Mouse (Mus musculus) kidney, adult 2 months (tissue): Measurements from ENCODE around the gene Gprasp1. TPM values are rescaled to one million over a fixed set of nuclear protein-coding genes. Genes with fewer than 3 reads are reported as not detected.
A peak's percentile ranks its signal among the peaks of the same experiment; 100 is the strongest.
"Not testable (repeated sequence)": the region's sequence is repeated elsewhere in the genome, so short reads cannot be mapped to it uniquely, and the experiment has no call there.

Source experiments
- DNase-seq: peaks from one replicate; pipeline ENCODE4 v3.0.0; 2021
- H3K27ac ChIP-seq: fragments of 200-500 bp; 2 replicates; pipeline ENCODE4 v1.5.1; 2012; ENCODE audit warnings: low read depth, low read length, control low read depth, inconsistent platforms; ENCODE audit not compliant: insufficient read depth
- H3K27me3 ChIP-seq: fragments of 200-500 bp; replicated peaks from 2 replicates; pipeline ENCODE4 v1.6.1; 2012; ENCODE audit warnings: mild to moderate bottlenecking, moderate library complexity, low read length, inconsistent platforms; ENCODE audit not compliant: control insufficient read depth, insufficient read depth
- H3K36me3 ChIP-seq: fragments of 200-500 bp; 2 replicates; pipeline ENCODE4 v1.6.1; 2012; ENCODE audit warnings: mild to moderate bottlenecking, moderate library complexity, low read length, inconsistent platforms; ENCODE audit not compliant: control insufficient read depth, insufficient read depth
- H3K4me1 ChIP-seq: fragments of 200-500 bp; 2 replicates; pipeline ENCODE4 v1.6.1; 2011; ENCODE audit warnings: low read length; ENCODE audit not compliant: control insufficient read depth, insufficient read depth
- H3K4me3 ChIP-seq: fragments of 200-500 bp; 2 replicates; pipeline ENCODE4 v1.5.1; 2011; ENCODE audit warnings: mild to moderate bottlenecking, low read depth, low read length, control low read depth; ENCODE audit not compliant: insufficient read depth
- CTCF ChIP-seq: fragments of 200-500 bp; conservative IDR thresholded peaks from 2 replicates; pipeline ENCODE4 v1.5.1; 2011; ENCODE audit warnings: low read depth, mild to moderate bottlenecking, control low read depth, low read length, moderate library complexity, mixed read lengths; ENCODE audit not compliant: insufficient read depth, insufficient read length
- POLR2A ChIP-seq: fragments of 200-500 bp; IDR thresholded peaks from one replicate; pipeline ENCODE4 v1.6.1; 2011; ENCODE audit warnings: low read depth, low read length, control low read depth
- WGBS: fragments of 180-500 bp; shearing (Covaris S2); methylation state at CpG from one replicate; pipeline ENCODE4 v1.1.7; 2018; 5-methylcytosine and 5-hydroxymethylcytosine counted together
- polyA plus RNA-seq: library from polyadenylated mRNA; depleted of rRNA; stranded (reverse); fragments of >200 nt; gene quantifications from 2 replicates; pipeline ENCODE4 v1.2.3, GENCODE M21; 2012

Gprasp1 gene
- polyA plus RNA-seq, 1 experiment, result 11.5 TPM

- peak overlapping the region; percentile 93 for H3K4me3 ChIP-seq
- peak; percentile 0 for DNase-seq
- H3K27ac ChIP-seq, result no peak overlapping the region
- WGBS, result 0% methylated on average over 7 of the region's 7 CpGs
- no peaks in the 10 kb centered on the region for H3K4me1 ChIP-seq
- H3K27me3 ChIP-seq, result no peaks in the 10 kb centered on the region
- H3K36me3 ChIP-seq, result no peaks in the 10 kb centered on the region
- TF ChIP-seq POLR2A, result no peak
- TF ChIP-seq CTCF, result no peak
These were observed 473 bp downstream of the Gprasp1 start for GRCm38 (mm10) chrX:135743056-135743355.

GRCm38 (mm10) chrX:135745376-135745775, 2.8 kb downstream of the Gprasp1 start:
- not testable (repeated sequence) for H3K4me1 ChIP-seq, H3K27ac ChIP-seq, H3K36me3 ChIP-seq, H3K4me3 ChIP-seq, H3K27me3 ChIP-seq, DNase-seq
- 96% methylated on average over 3 of the region's 3 CpGs for WGBS

DNA sequence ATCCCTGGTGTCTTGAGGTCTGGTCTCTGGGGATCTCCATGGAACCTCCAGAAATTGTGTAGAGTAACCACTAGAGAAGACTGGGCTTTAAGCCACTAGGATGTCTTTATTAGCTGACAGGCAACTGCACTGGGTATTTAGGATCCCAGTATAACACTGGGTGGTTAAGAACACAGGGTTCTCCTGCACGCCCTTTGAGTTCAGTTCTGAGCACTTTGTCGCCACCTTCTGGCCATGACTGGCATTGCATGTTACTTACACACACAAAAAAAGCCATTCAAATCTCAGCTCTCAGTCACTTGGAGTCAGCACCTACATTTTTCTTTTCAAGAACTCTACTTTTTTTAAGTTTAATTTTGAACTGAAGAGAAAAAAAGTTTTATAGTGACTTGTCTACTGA, 10.3 kb downstream of the Gprasp1 start:
- no peaks in the 10 kb centered on the region for H3K27me3 ChIP-seq
- TF ChIP-seq POLR2A, result no peak
- TF ChIP-seq CTCF, result peak; percentile 72
- DNase-seq, result peak; percentile 71
- no peak overlapping the region for H3K4me3 ChIP-seq
- H3K4me1 ChIP-seq, result no peaks in the 10 kb centered on the region
- no peaks in the 10 kb centered on the region for H3K36me3 ChIP-seq
- WGBS, result 0% methylated on average over 2 of the region's 2 CpGs
- no peak overlapping the region for H3K27ac ChIP-seq

- peak; percentile 17 for DNase-seq
- H3K4me1 ChIP-seq, result no peaks in the 10 kb centered on the region
- no peaks in the 10 kb centered on the region for H3K36me3 ChIP-seq
- H3K27ac ChIP-seq, result no peak overlapping the region
- H3K4me3 ChIP-seq, result no peak overlapping the region
- TF ChIP-seq CTCF (peak; percentile 32; the same call in 1 of the 2 replicates), POLR2A (no peak)
- no peaks in the 10 kb centered on the region for H3K27me3 ChIP-seq
These were observed 19.2 kb downstream of the Gprasp1 start for GRCm38 (mm10) chrX:135761707-135762106.

DNA sequence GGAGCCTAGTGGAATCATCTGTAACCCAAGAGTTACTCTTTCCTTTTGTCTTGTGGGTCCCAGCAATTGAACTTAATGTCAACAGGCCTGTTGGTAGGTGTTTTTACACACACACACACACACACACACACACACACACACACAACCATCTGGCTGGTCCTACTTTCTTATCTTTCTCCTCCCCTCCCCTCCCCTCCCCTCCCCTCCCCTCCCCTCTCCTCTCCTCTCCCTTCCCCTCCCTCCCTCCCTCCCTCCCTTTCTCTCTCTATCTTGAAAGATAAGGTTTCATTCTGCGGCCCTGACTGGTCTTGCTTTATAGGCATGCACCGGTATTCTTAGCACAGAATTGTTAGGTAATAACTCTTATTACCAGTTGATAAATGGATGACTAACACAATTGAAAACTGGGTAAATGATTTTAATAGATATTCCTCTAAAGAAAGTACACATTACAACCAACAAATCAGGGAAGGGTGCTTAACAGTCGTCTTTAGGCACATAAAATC, 25.6 kb downstream of the Gprasp1 start:
- WGBS, result 49% methylated on average over 3 of the region's 3 CpGs
- H3K27ac ChIP-seq, result no peak overlapping the region
- H3K4me1 ChIP-seq, result no peaks in the 10 kb centered on the region
- no peak for TF ChIP-seq POLR2A
- no peak for TF ChIP-seq CTCF
- DNase-seq, result no peak
- H3K4me3 ChIP-seq, result no peak overlapping the region
- no peaks in the 10 kb centered on the region for H3K36me3 ChIP-seq
- H3K27me3 ChIP-seq, result no peaks in the 10 kb centered on the region

DNA sequence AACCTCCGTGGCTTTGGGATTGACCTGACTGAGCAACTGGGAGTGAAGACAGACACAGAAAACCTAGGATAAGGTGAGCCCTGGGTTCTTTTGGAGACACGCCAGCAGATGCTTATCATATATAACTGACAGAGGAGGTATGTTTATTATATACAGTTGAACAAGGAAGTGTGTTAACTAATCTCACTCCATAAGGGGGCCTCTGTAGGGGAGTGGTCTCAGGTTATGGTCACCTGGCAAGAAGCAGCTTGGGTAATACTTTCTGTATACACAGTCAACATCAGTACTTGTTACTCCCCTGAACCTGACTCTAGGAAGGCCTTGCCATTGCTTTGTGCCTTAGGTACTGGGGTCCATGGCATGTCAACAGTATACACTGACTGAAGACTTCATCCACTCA, 26.0 kb downstream of the Gprasp1 start:
- 77% methylated on average over 2 of the region's 2 CpGs for WGBS
- Histone ChIP-seq H3K27ac (no peak overlapping the region), H3K4me1 (no peaks in the 10 kb centered on the region), H3K4me3 (no peak overlapping the region), H3K27me3 (no peaks in the 10 kb centered on the region), H3K36me3 (no peaks in the 10 kb centered on the region)
- DNase-seq, result no peak
- TF ChIP-seq POLR2A (no peak), CTCF (no peak)

GRCm38 (mm10) chrX:135791536-135791935, 49.0 kb downstream of the Gprasp1 start:
- no peak for DNase-seq
- Histone ChIP-seq H3K36me3 (no peaks in the 10 kb centered on the region), H3K4me1 (no peaks in the 10 kb centered on the region), H3K4me3 (no peak overlapping the region), H3K27me3 (no peaks in the 10 kb centered on the region), H3K27ac (no peak overlapping the region)
- TF ChIP-seq POLR2A, result no peak
- TF ChIP-seq CTCF, result no peak

DNA sequence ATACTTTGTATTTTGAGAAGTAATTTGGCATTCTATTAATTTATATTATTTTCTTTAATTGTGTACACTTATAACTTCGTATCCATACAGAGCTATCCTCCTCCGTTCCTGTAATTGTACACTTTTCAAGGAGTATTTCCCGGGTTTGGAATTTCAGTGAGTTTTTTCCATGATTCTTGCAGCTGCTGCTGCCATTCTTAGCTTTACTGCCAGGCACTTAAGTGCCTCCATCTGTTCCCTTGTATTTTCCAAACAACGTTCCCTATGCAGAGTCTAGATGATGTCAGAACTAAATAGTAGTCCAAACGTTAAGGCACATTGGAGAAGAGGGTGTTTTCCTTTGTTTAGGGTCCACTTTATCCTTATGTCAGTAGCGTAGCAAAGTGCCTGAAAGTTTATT, 49.8 kb downstream of the Gprasp1 start:
- no peak overlapping the region for H3K27ac ChIP-seq
- WGBS, result 67% methylated on average over 6 of the region's 6 CpGs
- H3K4me3 ChIP-seq, result no peak overlapping the region
- TF ChIP-seq POLR2A (no peak), CTCF (no peak)
- H3K27me3 ChIP-seq, result no peaks in the 10 kb centered on the region
- DNase-seq, result no peak
- H3K36me3 ChIP-seq, result no peaks in the 10 kb centered on the region
- H3K4me1 ChIP-seq, result no peaks in the 10 kb centered on the region

- peak; percentile 4 for DNase-seq
- not testable (repeated sequence) for H3K27ac ChIP-seq
- WGBS, result 3% methylated on average over 26 of the region's 27 CpGs
These were observed 53.2 kb downstream of the Gprasp1 start for GRCm38 (mm10) chrX:135795591-135796304.

DNA sequence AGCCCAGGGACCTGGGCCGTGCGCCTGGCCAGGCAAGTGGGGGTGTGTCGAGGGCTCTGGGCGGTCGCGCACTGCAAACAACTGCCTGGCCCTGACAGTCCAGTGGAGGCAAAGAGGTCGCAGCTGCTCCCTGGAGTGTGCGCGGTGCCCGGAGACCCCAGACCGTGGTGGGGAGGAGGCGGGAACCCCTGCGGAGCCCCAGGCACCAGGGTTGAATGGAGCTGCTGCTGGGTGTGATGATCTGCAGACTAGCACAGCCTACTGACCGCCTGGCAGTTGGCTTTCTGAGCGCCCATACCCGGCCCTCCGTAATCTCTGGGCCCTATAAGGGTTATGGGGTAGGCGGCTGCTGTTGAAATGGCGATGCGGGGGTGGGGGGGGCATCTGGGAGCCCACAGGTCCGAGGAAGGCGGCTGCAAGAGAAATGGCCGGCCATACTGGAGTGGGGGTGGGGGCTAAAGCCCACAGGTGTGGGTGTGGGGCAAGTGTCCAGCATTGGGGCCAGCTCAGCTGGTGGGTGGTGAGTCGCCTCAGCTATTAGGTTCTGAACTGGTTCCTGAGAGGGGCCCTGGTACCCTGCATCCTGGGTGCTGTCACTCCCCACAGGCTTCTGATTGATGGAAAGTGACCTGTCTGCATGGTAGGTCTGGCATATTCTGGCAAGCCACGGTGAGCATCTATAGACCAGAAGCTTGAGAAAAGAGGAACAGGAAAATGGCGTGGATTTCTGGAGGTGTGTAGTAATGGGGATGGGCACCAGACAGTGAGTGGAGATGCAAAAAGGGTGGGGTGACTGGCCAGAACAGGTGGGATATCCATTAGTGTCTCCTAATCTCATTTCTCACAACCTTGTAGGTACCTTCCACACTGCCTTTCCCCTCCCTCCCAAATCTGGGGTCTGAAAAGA, 54.0 kb downstream of the Gprasp1 start:
- not testable (repeated sequence) for DNase-seq, H3K27me3 ChIP-seq
- 0% methylated on average over 24 of the region's 26 CpGs for WGBS

More at GRCm38 (mm10) chrX:135795591-135796304, 53.2 kb downstream of the Gprasp1 start:
- H3K36me3 ChIP-seq, H3K27me3 ChIP-seq, H3K4me1 ChIP-seq: not testable (repeated sequence)
- peak overlapping the region; percentile 53 for H3K4me3 ChIP-seq

More for the DNA sequence above, 54.0 kb downstream of the Gprasp1 start:
- H3K27ac ChIP-seq, H3K4me1 ChIP-seq, H3K36me3 ChIP-seq: not testable (repeated sequence)
- peak overlapping the region; percentile 53 for H3K4me3 ChIP-seq
